Mouse (Mus musculus) 3134 (cell line): ENCODE data around the gene Col11a2.
"Not testable (repeated sequence)": the region's sequence is repeated elsewhere in the genome, so short reads cannot be mapped to it uniquely, and the experiment has no call there.

Experiments used
- DNase-seq: peaks from one replicate; pipeline ENCODE4 v3.0.0-alpha.2; 2011; ENCODE audit warnings: low spot score; ENCODE audit not compliant: insufficient read length; ENCODE audit errors: extremely low read depth

The Col11a2 gene

GRCm38 (mm10) chr17:34038878-34039561, at the start of gene Col11a2:
Col11a2 (plus strand) TSS chr17:34039437.
- DNase-seq = no peak

GRCm38 (mm10) chr17:33991788-33992664, 47.2 kb upstream of the Col11a2 start:
- DNase-seq = peak; percentile 32

- DNase-seq = no peak
Observed at GRCm38 (mm10) chr17:33994959-33995358, 44.3 kb upstream of the Col11a2 start.

- no peak for DNase-seq
Observed at GRCm38 (mm10) chr17:33995651-33996050, 43.6 kb upstream of the Col11a2 start.

GRCm38 (mm10) chr17:33997025-33997424, 42.2 kb upstream of the Col11a2 start:
- not testable (repeated sequence) for DNase-seq

GRCm38 (mm10) chr17:33998697-33999096, 40.5 kb upstream of the Col11a2 start:
- DNase-seq = not testable (repeated sequence)

GRCm38 (mm10) chr17:33999341-34000149, 39.7 kb upstream of the Col11a2 start:
- DNase-seq = peak; percentile 71

- DNase-seq = peak; percentile 90
Observed at GRCm38 (mm10) chr17:34000150-34000537, 39.1 kb upstream of the Col11a2 start, which contains the start of gene H2-K1. H2-K1 (minus strand) TSS chr17:34000347.

- not testable (repeated sequence) for DNase-seq
Observed at GRCm38 (mm10) chr17:34000796-34001195, 38.4 kb upstream of the Col11a2 start.

GRCm38 (mm10) chr17:34003426-34003825, 35.8 kb upstream of the Col11a2 start:
- DNase-seq = no peak

GRCm38 (mm10) chr17:34006570-34006969, 32.7 kb upstream of the Col11a2 start:
- no peak for DNase-seq

GRCm38 (mm10) chr17:34010156-34010555, 29.1 kb upstream of the Col11a2 start:
- no peak for DNase-seq

GRCm38 (mm10) chr17:34013436-34013835, 25.8 kb upstream of the Col11a2 start:
- DNase-seq = no peak

GRCm38 (mm10) chr17:34021539-34022413, 17.5 kb upstream of the Col11a2 start:
- DNase-seq = peak; percentile 16

GRCm38 (mm10) chr17:34022414-34022783, 16.8 kb upstream of the Col11a2 start:
- DNase-seq = no peak

- peak; percentile 19 for DNase-seq
Observed at GRCm38 (mm10) chr17:34022987-34023386, 16.2 kb upstream of the Col11a2 start.

GRCm38 (mm10) chr17:34023678-34024077, 15.6 kb upstream of the Col11a2 start:
- no peak for DNase-seq

- peak; percentile 85 for DNase-seq
Observed at GRCm38 (mm10) chr17:34024317-34024821, 14.9 kb upstream of the Col11a2 start, which contains the start of gene Ring1. Ring1 (minus strand) TSS chr17:34024680.

- DNase-seq = no peak
Observed at GRCm38 (mm10) chr17:34024861-34025755, 14.1 kb upstream of the Col11a2 start.
